Mouse (Mus musculus): ENCODE data around the gene Txk. TPM values are rescaled to one million over a fixed set of nuclear protein-coding genes. Genes with fewer than 3 reads are reported as not detected.

Gene Txk
- 0.12 and 0.22 TPM in 2 replicates for polyA plus RNA-seq (2014; fragmentation: Nextera tagmentation; extraction: Ambion mirVana)

DNA sequence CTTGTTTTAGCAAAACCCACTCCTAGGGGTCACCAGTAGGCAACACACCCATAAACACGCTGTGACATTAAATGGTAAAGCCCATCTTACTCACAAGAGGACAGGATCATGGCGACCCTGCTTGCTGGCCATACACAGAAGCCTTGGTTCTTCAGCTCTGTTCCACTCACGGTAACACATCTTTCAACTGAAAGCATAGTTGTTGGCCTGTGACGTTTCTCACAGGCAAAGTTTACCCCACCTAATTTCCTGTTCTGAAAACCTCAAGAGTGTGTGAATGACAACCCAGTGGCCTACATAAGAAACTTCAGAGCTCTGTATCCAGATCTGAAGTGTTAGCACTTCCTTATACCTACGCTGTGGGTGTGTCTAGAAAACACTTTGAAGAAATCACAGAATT, at the start of gene Txk:
Gene Txk, minus strand, starts transcription at position 193 of the 400 bp plus-strand sequence.
- Histone ChIP-seq H3K4me3 (ENCODE audit: low read depth, low read length) (no peak within 1 kb of the TSS), H3K36me3 (ENCODE audit: control insufficient read depth, insufficient read depth, low read length) (no peaks in the 10 kb centered on the region), H3K27ac (ENCODE audit: low read depth, low read length) (no peak within 1 kb of the TSS), H3K4me2 (ENCODE audit: low read depth, low read length) (no peak within 1 kb of the TSS), H3K9me3 (ENCODE audit: control insufficient read depth, low read length) (no peaks in the 10 kb centered on the region), H3K9ac (replicated peaks; ENCODE audit: low read depth, low read length) (no peak within 1 kb of the TSS), H3K27me3 (ENCODE audit: control insufficient read depth, insufficient read depth, low read length) (no peaks in the 10 kb centered on the region), H3K4me1 (ENCODE audit: control insufficient read depth, insufficient read depth, low read length) (no peaks in the 10 kb centered on the region)
- WGBS = 89% methylated on average over 5 of the region's 5 CpGs
- ATAC-seq (ENCODE audit: low read depth) = no peak

DNA sequence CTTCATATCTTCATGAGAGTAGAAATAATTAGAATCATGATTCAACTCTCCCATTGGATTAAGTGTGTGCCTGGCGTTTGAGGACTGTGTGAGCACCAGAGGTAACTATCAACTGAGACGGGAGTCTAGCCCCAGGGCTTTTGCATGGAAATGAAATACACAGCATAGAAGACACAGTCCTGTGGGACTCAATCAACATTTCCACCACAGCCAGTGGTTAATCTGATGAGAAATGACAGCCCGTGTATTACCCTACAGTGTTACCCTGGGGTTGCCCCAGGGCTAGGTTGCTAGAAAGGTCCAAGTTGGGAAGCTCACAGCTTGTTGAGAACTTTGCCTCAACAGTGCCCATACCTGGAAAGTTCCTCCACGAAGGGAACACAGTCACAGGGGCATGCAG, 46.0 kb upstream of the Txk start:
- H3K27me3 ChIP-seq (ENCODE audit: control insufficient read depth, insufficient read depth, low read length) = no peaks in the 10 kb centered on the region
- no peaks in the 10 kb centered on the region for H3K36me3 ChIP-seq (ENCODE audit: control insufficient read depth, insufficient read depth, low read length)
- no peak overlapping the region for H3K27ac ChIP-seq (ENCODE audit: low read depth, low read length)
- no peak for ATAC-seq (ENCODE audit: low read depth)
- WGBS = 69% methylated on average over 4 of the region's 4 CpGs
- no peaks in the 10 kb centered on the region for H3K9me3 ChIP-seq (ENCODE audit: control insufficient read depth, low read length)
- no peaks in the 10 kb centered on the region for H3K4me1 ChIP-seq (ENCODE audit: control insufficient read depth, insufficient read depth, low read length)
- no peak overlapping the region for H3K9ac ChIP-seq (replicated peaks; ENCODE audit: low read depth, low read length)
- H3K4me2 ChIP-seq (ENCODE audit: low read depth, low read length) = no peak overlapping the region
- no peak overlapping the region for H3K4me3 ChIP-seq (ENCODE audit: low read depth, low read length)

DNA sequence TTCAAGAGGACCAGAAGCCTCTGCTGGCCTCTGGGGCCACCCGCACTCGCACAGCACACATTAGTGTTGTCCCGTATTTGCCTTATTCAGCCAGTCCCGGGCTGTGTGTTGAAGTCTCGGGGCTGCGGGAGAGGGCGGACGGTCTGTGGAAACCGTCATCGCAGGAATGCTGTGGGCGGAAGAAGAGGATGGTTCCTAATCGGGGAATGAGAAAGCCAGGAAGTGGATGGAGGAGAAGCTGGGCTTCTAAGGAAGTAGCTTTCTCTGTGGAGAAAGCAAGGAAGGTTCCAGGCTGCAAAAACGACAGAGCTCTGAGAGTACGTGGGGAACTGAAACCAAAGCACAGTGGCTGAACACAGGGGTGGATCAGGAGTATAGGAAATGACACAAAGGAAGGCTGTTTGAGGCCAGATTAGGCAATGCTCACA, 43.6 kb upstream of the Txk start:
- Histone ChIP-seq H3K9ac (replicated peaks; ENCODE audit: low read depth, low read length) (no peak overlapping the region), H3K36me3 (ENCODE audit: control insufficient read depth, insufficient read depth, low read length) (no peaks in the 10 kb centered on the region), H3K27me3 (ENCODE audit: control insufficient read depth, insufficient read depth, low read length) (no peaks in the 10 kb centered on the region), H3K4me3 (ENCODE audit: low read depth, low read length) (no peak overlapping the region), H3K4me1 (ENCODE audit: control insufficient read depth, insufficient read depth, low read length) (no peaks in the 10 kb centered on the region), H3K27ac (ENCODE audit: low read depth, low read length) (no peak overlapping the region), H3K9me3 (ENCODE audit: control insufficient read depth, low read length) (no peaks in the 10 kb centered on the region), H3K4me2 (ENCODE audit: low read depth, low read length) (no peak overlapping the region)
- WGBS = 69% methylated on average over 14 of the region's 14 CpGs
- ATAC-seq (ENCODE audit: low read depth) = no peak

DNA sequence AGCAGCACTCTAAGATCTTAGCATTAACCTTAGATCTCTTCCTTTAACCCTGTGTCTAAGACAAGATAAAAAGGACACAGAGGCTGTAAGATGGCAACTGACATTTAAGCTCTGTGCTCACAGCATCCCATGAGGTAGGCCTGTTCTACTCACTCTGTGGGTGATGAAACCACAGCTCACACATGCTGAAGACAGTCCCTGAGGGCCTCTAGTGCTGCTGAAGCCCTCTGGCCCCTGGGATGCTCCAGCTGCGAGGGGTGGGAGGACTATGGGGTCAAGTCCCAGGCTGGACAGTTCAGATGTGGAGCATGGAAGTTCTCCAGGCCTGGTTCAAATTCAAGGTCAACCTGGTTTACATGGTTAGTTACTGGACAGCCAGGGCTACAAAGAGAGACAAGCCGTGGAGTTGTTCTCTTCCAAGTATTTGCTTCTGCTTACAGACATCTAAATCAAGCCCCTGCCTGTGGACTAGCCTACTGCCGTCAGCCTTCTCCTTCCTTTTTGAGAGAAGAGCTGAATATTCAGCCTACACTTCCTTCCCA, 40.8 kb upstream of the Txk start:
- Histone ChIP-seq H3K9me3 (ENCODE audit: control insufficient read depth, low read length) (no peaks in the 10 kb centered on the region), H3K27ac (ENCODE audit: low read depth, low read length) (no peak overlapping the region), H3K36me3 (ENCODE audit: control insufficient read depth, insufficient read depth, low read length) (no peaks in the 10 kb centered on the region), H3K4me1 (ENCODE audit: control insufficient read depth, insufficient read depth, low read length) (no peaks in the 10 kb centered on the region), H3K4me2 (ENCODE audit: low read depth, low read length) (no peak overlapping the region), H3K27me3 (ENCODE audit: control insufficient read depth, insufficient read depth, low read length) (no peaks in the 10 kb centered on the region), H3K9ac (replicated peaks; ENCODE audit: low read depth, low read length) (no peak overlapping the region), H3K4me3 (ENCODE audit: low read depth, low read length) (no peak overlapping the region)
- ATAC-seq (ENCODE audit: low read depth) = no peak
- WGBS = 89% methylated on average over 3 of the region's 3 CpGs

DNA sequence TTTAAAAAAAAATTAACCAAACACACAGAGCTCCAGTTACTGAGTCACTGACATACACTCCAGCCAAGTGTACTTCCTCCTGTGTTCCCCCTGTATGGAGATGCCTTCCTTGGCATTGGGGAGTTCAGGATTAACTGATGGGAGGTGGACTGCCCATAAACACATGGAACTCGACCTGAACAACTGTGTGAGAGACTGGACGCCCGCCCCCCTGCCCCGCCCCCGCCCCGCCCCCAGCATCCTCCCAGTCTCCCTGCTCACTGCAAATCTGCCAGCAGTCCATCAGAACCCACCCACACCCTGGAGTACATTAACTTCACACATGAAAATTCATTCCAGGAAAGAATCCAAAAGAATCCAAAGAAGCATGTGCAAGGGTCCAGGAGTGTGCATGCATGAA, 39.2 kb upstream of the Txk start:
- no peak overlapping the region for H3K4me3 ChIP-seq (ENCODE audit: low read depth, low read length)
- no peaks in the 10 kb centered on the region for H3K4me1 ChIP-seq (ENCODE audit: control insufficient read depth, insufficient read depth, low read length)
- WGBS = 11% methylated on average over 6 of the region's 6 CpGs
- no peaks in the 10 kb centered on the region for H3K36me3 ChIP-seq (ENCODE audit: control insufficient read depth, insufficient read depth, low read length)
- H3K27me3 ChIP-seq (ENCODE audit: control insufficient read depth, insufficient read depth, low read length) = no peaks in the 10 kb centered on the region
- no peak for ATAC-seq (ENCODE audit: low read depth)
- no peak overlapping the region for H3K9ac ChIP-seq (replicated peaks; ENCODE audit: low read depth, low read length)
- H3K9me3 ChIP-seq (ENCODE audit: control insufficient read depth, low read length) = no peaks in the 10 kb centered on the region
- H3K27ac ChIP-seq (ENCODE audit: low read depth, low read length) = no peak overlapping the region
- H3K4me2 ChIP-seq (ENCODE audit: low read depth, low read length) = no peak overlapping the region

DNA sequence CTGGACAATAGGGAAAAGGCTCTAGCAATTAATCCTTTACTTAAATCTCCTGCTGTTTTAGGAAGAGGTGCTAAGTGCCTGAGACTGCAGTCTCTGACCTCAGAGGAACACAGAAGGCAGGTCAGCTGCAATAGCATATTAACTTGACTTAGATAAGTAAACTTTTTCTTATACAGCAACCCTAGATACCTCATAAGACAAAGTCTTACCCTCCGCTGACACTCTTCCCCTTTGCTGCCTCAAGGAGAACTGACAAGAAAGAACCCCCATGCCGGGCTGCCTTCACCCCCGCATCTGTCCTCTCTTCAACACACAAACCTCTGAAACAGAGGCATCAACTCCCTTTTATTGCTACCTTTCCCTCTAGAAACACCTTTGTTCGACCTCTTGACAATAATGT, 38.8 kb upstream of the Txk start:
- WGBS = 32% methylated on average over 4 of the region's 4 CpGs

DNA sequence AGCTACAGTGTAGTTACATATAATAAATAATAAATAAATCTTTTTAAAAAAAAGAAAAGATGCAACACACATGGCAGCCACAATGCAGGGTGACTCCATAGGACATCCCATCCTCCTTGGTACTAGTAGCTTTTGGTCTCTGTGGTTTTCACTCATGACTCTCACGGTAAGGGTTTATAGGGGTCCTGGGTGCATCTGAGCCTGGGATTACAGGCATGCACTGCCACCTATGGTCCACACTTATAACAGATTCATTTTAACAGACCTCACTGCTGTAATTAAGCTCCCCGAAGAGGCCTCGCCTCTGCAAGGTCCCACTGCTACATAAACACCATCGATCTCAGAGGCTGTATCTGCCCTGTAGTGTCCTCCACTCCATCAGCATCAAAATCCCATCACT, 32.9 kb upstream of the Txk start:
- Histone ChIP-seq H3K4me1 (ENCODE audit: control insufficient read depth, insufficient read depth, low read length) (no peaks in the 10 kb centered on the region), H3K27ac (ENCODE audit: low read depth, low read length) (no peak overlapping the region), H3K9ac (replicated peaks; ENCODE audit: low read depth, low read length) (no peak overlapping the region), H3K36me3 (ENCODE audit: control insufficient read depth, insufficient read depth, low read length) (no peaks in the 10 kb centered on the region), H3K9me3 (ENCODE audit: control insufficient read depth, low read length) (no peaks in the 10 kb centered on the region), H3K27me3 (ENCODE audit: control insufficient read depth, insufficient read depth, low read length) (no peaks in the 10 kb centered on the region), H3K4me2 (ENCODE audit: low read depth, low read length) (no peak overlapping the region), H3K4me3 (ENCODE audit: low read depth, low read length) (no peak overlapping the region)
- 80% methylated on average over 4 of the region's 4 CpGs for WGBS
- no peak for ATAC-seq (ENCODE audit: low read depth)

More for the DNA sequence above, 38.8 kb upstream of the Txk start:
- no peaks in the 10 kb centered on the region for H3K27me3 ChIP-seq (ENCODE audit: control insufficient read depth, insufficient read depth, low read length)
- no peaks in the 10 kb centered on the region for H3K4me1 ChIP-seq (ENCODE audit: control insufficient read depth, insufficient read depth, low read length)
- H3K4me2 ChIP-seq (ENCODE audit: low read depth, low read length) = no peak overlapping the region
- H3K9ac ChIP-seq (replicated peaks; ENCODE audit: low read depth, low read length) = no peak overlapping the region
- no peak overlapping the region for H3K27ac ChIP-seq (ENCODE audit: low read depth, low read length)
- H3K9me3 ChIP-seq (ENCODE audit: control insufficient read depth, low read length) = no peaks in the 10 kb centered on the region
- H3K36me3 ChIP-seq (ENCODE audit: control insufficient read depth, insufficient read depth, low read length) = no peaks in the 10 kb centered on the region
- ATAC-seq (ENCODE audit: low read depth) = no peak
- H3K4me3 ChIP-seq (ENCODE audit: low read depth, low read length) = no peak overlapping the region

DNA sequence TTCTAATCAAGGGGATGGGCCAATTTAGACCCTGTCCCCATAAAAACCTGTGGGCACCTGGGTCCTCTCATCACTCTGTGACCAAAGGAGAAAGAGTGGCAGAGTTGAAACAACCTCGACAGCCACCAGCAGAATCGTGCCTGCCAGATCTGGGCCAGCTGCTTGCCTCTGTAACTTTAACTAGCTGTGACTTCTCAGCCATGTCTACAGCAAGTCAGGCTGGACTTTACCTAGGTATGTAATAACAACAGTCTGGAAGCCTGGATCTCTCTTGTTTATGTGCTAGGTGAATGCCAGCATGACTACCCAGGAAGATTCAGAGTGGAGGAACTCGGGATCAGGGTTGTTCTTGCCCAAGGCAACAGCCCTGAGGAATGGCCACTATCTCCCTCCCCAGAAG, 32.1 kb upstream of the Txk start:
- Histone ChIP-seq H3K9ac (replicated peaks; ENCODE audit: low read depth, low read length) (no peak overlapping the region), H3K36me3 (ENCODE audit: control insufficient read depth, insufficient read depth, low read length) (no peaks in the 10 kb centered on the region), H3K27me3 (ENCODE audit: control insufficient read depth, insufficient read depth, low read length) (no peaks in the 10 kb centered on the region), H3K4me3 (ENCODE audit: low read depth, low read length) (no peak overlapping the region), H3K4me1 (ENCODE audit: control insufficient read depth, insufficient read depth, low read length) (no peaks in the 10 kb centered on the region), H3K9me3 (ENCODE audit: control insufficient read depth, low read length) (no peaks in the 10 kb centered on the region), H3K27ac (ENCODE audit: low read depth, low read length) (no peak overlapping the region), H3K4me2 (ENCODE audit: low read depth, low read length) (no peak overlapping the region)
- WGBS = 89% methylated on average over 3 of the region's 3 CpGs
- ATAC-seq (ENCODE audit: low read depth) = no peak

DNA sequence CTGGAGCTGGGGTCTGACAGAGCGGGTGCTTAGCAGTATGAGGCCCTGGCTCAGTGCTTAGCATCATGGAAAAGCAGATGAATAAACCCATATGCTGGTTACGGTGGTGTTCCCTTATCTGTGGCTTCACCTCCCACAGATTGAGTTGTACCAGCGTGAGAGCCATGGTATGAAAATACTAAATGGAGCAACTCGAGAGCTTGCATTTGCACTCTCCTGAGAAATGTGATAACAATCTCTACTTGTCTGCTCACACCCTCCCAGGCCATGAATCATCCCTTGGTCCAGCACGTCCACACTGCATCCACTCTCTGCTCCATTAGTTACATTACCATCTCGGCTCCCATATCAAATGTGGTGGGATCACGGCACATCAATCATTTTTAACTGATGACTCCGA, 31.4 kb upstream of the Txk start:
- Histone ChIP-seq H3K4me3 (ENCODE audit: low read depth, low read length) (no peak overlapping the region), H3K4me2 (ENCODE audit: low read depth, low read length) (no peak overlapping the region), H3K4me1 (ENCODE audit: control insufficient read depth, insufficient read depth, low read length) (no peaks in the 10 kb centered on the region), H3K9me3 (ENCODE audit: control insufficient read depth, low read length) (no peaks in the 10 kb centered on the region), H3K27me3 (ENCODE audit: control insufficient read depth, insufficient read depth, low read length) (no peaks in the 10 kb centered on the region), H3K27ac (ENCODE audit: low read depth, low read length) (no peak overlapping the region), H3K9ac (replicated peaks; ENCODE audit: low read depth, low read length) (no peak overlapping the region), H3K36me3 (ENCODE audit: control insufficient read depth, insufficient read depth, low read length) (no peaks in the 10 kb centered on the region)
- WGBS = 78% methylated on average over 8 of the region's 8 CpGs
- no peak for ATAC-seq (ENCODE audit: low read depth)
